Mouse (Mus musculus) embryonic facial prominence, embryonic 14.5 days (tissue): ENCODE measurements around the gene Tmem140. TPM values are rescaled to one million over a fixed set of nuclear protein-coding genes. Genes with fewer than 3 reads are reported as not detected.

Source experiments
- ATAC-seq: fragments of 200-750 bp; cut with Nextera tagmentation; 2 replicates; pipeline ENCODE4 v1.8.0; 2017; ENCODE audit warnings: low read depth, moderate number of reproducible peaks, moderate TSS enrichment
- DNase-seq: peaks from one replicate; pipeline ENCODE4 v3.0.0-alpha.2; 2015; ENCODE audit warnings: low spot score
- H3K27ac ChIP-seq: fragments of 300-500 bp; sonication (generic); replicated peaks from 2 replicates; pipeline ENCODE4 v1.5.1; 2014; ENCODE audit warnings: low read depth, mild to moderate bottlenecking, low read length, moderate library complexity
- H3K27me3 ChIP-seq: fragments of 300-500 bp; sonication (generic); replicated peaks from 2 replicates; pipeline ENCODE4 v1.6.1; 2014; ENCODE audit warnings: low read length; ENCODE audit not compliant: control insufficient read depth, insufficient read depth
- H3K36me3 ChIP-seq: fragments of 300-500 bp; sonication (generic); 2 replicates; pipeline ENCODE4 v1.6.1; 2014; ENCODE audit warnings: low read length, mixed read lengths; ENCODE audit not compliant: control insufficient read depth, insufficient read depth
- H3K4me1 ChIP-seq: fragments of 300-500 bp; sonication (generic); 2 replicates; pipeline ENCODE4 v1.6.1; 2014; ENCODE audit warnings: antibody characterized with exemption, low read length; ENCODE audit not compliant: control insufficient read depth, insufficient read depth
- H3K4me2 ChIP-seq: fragments of 300-500 bp; sonication (generic); 2 replicates; pipeline ENCODE4 v1.6.1; 2014; ENCODE audit warnings: low read depth, mild to moderate bottlenecking, low read length, moderate library complexity, mixed read lengths
- H3K4me3 ChIP-seq: fragments of 300-500 bp; sonication (generic); 2 replicates; pipeline ENCODE4 v1.5.1; 2014; ENCODE audit warnings: low read depth, mild to moderate bottlenecking, low read length
- H3K9ac ChIP-seq: fragments of 300-500 bp; sonication (generic); 2 replicates; pipeline ENCODE4 v1.6.1; 2014; ENCODE audit warnings: low read depth, mild to moderate bottlenecking, low read length, moderate library complexity, mixed read lengths
- H3K9me3 ChIP-seq: fragments of 300-500 bp; sonication (generic); 2 replicates; pipeline ENCODE4 v1.6.1; 2016; ENCODE audit warnings: low read length; ENCODE audit not compliant: control insufficient read depth
- WGBS: fragments of 180-500 bp; shearing (Covaris S2); extraction: QIAGEN DNeasy Blood & Tissue Kit; methylation state at CpG from one replicate; pipeline ENCODE4 v1.1.7; 2014; 5-methylcytosine and 5-hydroxymethylcytosine counted together
- polyA plus RNA-seq: library from polyadenylated mRNA; unstranded; fragments of >200 nt; fragmentation: Nextera tagmentation; extraction: Ambion mirVana; gene quantifications from 2 replicates; pipeline ENCODE4 v1.2.1, GENCODE M21; 2014

Gene Tmem140
- polyA plus RNA-seq, 1 experiment from 2014 or later = 2.4 TPM

- H3K27me3 ChIP-seq = no peaks in the 10 kb centered on the region
- no peak overlapping the region for H3K4me3 ChIP-seq
- 64% methylated on average over 9 of the region's 9 CpGs for WGBS
- no peaks in the 10 kb centered on the region for H3K4me1 ChIP-seq
- ATAC-seq (0 out of 2 replicates have a peak, but pooled peaks have one; percentile 35), DNase-seq (no peak)
- H3K9ac ChIP-seq = no peak overlapping the region
- no peak overlapping the region for H3K4me2 ChIP-seq
- no peaks in the 10 kb centered on the region for H3K9me3 ChIP-seq
- H3K27ac ChIP-seq = no peak overlapping the region
- H3K36me3 ChIP-seq = peaks cover 77% of the 10 kb centered on the region
Measured at GRCm38 (mm10) chr6:34901911-34902444, 39.0 kb downstream of the Tmem140 start.

- Histone ChIP-seq H3K36me3 (peaks cover 78% of the 10 kb centered on the region), H3K9ac (no peak overlapping the region), H3K4me2 (no peak overlapping the region), H3K9me3 (no peaks in the 10 kb centered on the region), H3K27ac (no peak overlapping the region), H3K4me1 (no peaks in the 10 kb centered on the region), H3K27me3 (no peaks in the 10 kb centered on the region), H3K4me3 (no peak overlapping the region)
- ATAC-seq (no peak), DNase-seq (no peak)
- WGBS = 89% methylated on average over 7 of the region's 7 CpGs
Measured at GRCm38 (mm10) chr6:34902578-34902977, 39.6 kb downstream of the Tmem140 start.

GRCm38 (mm10) chr6:34903441-34903840 lies 40.5 kb downstream of the Tmem140 start:
- H3K27ac ChIP-seq = no peak overlapping the region
- no peak overlapping the region for H3K4me2 ChIP-seq
- no peaks in the 10 kb centered on the region for H3K27me3 ChIP-seq
- DNase-seq (no peak), ATAC-seq (no peak)
- no peaks in the 10 kb centered on the region for H3K9me3 ChIP-seq
- H3K9ac ChIP-seq = no peak overlapping the region
- H3K36me3 ChIP-seq = peaks cover 78% of the 10 kb centered on the region
- no peak overlapping the region for H3K4me3 ChIP-seq
- 87% methylated on average over 5 of the region's 5 CpGs for WGBS
- H3K4me1 ChIP-seq = no peaks in the 10 kb centered on the region

- Histone ChIP-seq H3K27ac (no peak overlapping the region), H3K4me3 (no peak overlapping the region), H3K9ac (no peak overlapping the region), H3K27me3 (no peaks in the 10 kb centered on the region), H3K36me3 (peaks cover 76% of the 10 kb centered on the region), H3K4me2 (no peak overlapping the region), H3K9me3 (no peaks in the 10 kb centered on the region), H3K4me1 (no peaks in the 10 kb centered on the region)
- no peak for ATAC-seq
- DNase-seq = no peak
- 77% methylated on average over 10 of the region's 10 CpGs for WGBS
Measured at GRCm38 (mm10) chr6:34903851-34904250, 40.9 kb downstream of the Tmem140 start.

- DNase-seq = no peak
- H3K27me3 ChIP-seq = no peaks in the 10 kb centered on the region
- H3K4me3 ChIP-seq = no peak overlapping the region
- peaks cover 71% of the 10 kb centered on the region for H3K36me3 ChIP-seq
- no peaks in the 10 kb centered on the region for H3K4me1 ChIP-seq
- H3K9me3 ChIP-seq = no peaks in the 10 kb centered on the region
- no peak overlapping the region for H3K4me2 ChIP-seq
- WGBS = 89% methylated on average over 6 of the region's 6 CpGs
- no peak overlapping the region for H3K27ac ChIP-seq
- ATAC-seq = no peak
- no peak overlapping the region; the same call in 1 of the 2 replicates for H3K9ac ChIP-seq
Measured at GRCm38 (mm10) chr6:34904361-34904760, 41.4 kb downstream of the Tmem140 start.

GRCm38 (mm10) chr6:34906125-34906524 lies 43.2 kb downstream of the Tmem140 start:
- no peak for DNase-seq
- H3K36me3 ChIP-seq = peaks cover 63% of the 10 kb centered on the region
- H3K27me3 ChIP-seq = no peaks in the 10 kb centered on the region
- H3K4me1 ChIP-seq = peaks cover 6% of the 10 kb centered on the region; the same call in 1 of the 2 replicates
- no peaks in the 10 kb centered on the region for H3K9me3 ChIP-seq
- ATAC-seq = no peak
- WGBS = 65% methylated on average over 2 of the region's 2 CpGs
- H3K9ac ChIP-seq = no peak overlapping the region
- no peak overlapping the region for H3K4me2 ChIP-seq
- no peak overlapping the region for H3K27ac ChIP-seq
- no peak overlapping the region for H3K4me3 ChIP-seq

- Histone ChIP-seq H3K4me3 (no peak overlapping the region), H3K27me3 (no peaks in the 10 kb centered on the region), H3K4me2 (no peak overlapping the region), H3K9me3 (no peaks in the 10 kb centered on the region), H3K4me1 (peaks cover 6% of the 10 kb centered on the region; the same call in 1 of the 2 replicates), H3K27ac (no peak overlapping the region), H3K9ac (no peak overlapping the region), H3K36me3 (peaks cover 59% of the 10 kb centered on the region)
- WGBS = 86% methylated on average over 4 of the region's 4 CpGs
- ATAC-seq (no peak), DNase-seq (no peak)
Measured at GRCm38 (mm10) chr6:34906661-34907060, 43.7 kb downstream of the Tmem140 start.

GRCm38 (mm10) chr6:34907121-34907614 lies 44.2 kb downstream of the Tmem140 start:
- no peak overlapping the region for H3K4me2 ChIP-seq
- H3K9ac ChIP-seq = no peak overlapping the region
- ATAC-seq (no peak), DNase-seq (no peak)
- no peak overlapping the region for H3K4me3 ChIP-seq
- H3K4me1 ChIP-seq = peaks cover 6% of the 10 kb centered on the region; the same call in 1 of the 2 replicates
- H3K36me3 ChIP-seq = peaks cover 54% of the 10 kb centered on the region
- H3K27me3 ChIP-seq = no peaks in the 10 kb centered on the region
- no peaks in the 10 kb centered on the region for H3K9me3 ChIP-seq
- WGBS = 44% methylated on average over 2 of the region's 2 CpGs
- H3K27ac ChIP-seq = no peak overlapping the region

GRCm38 (mm10) chr6:34907696-34908260 lies 44.8 kb downstream of the Tmem140 start:
- H3K9me3 ChIP-seq = no peaks in the 10 kb centered on the region
- no peak overlapping the region for H3K4me2 ChIP-seq
- no peak overlapping the region for H3K27ac ChIP-seq
- H3K9ac ChIP-seq = no peak overlapping the region
- H3K27me3 ChIP-seq = no peaks in the 10 kb centered on the region
- H3K4me3 ChIP-seq = no peak overlapping the region
- ATAC-seq (no peak), DNase-seq (no peak)
- peaks cover 49% of the 10 kb centered on the region for H3K36me3 ChIP-seq
- H3K4me1 ChIP-seq = peaks cover 6% of the 10 kb centered on the region; the same call in 1 of the 2 replicates
- WGBS = 75% methylated on average over 18 of the region's 18 CpGs
